Mouse (Mus musculus) ES-E14 (cell line): ENCODE results near the gene Tmem69.

Experiments
- CHD2 ChIP-seq: IDR thresholded peaks from 2 replicates; pipeline ENCODE4 v1.6.1; 2014; ENCODE audit warnings: mild to moderate bottlenecking, low read depth, low read length, inconsistent platforms
- HCFC1 ChIP-seq: IDR thresholded peaks from 2 replicates; pipeline ENCODE4 v1.6.1; 2012; ENCODE audit warnings: low read length, inconsistent platforms, borderline replicate concordance; ENCODE audit not compliant: insufficient read depth
- MAFK ChIP-seq: IDR thresholded peaks from 2 replicates; pipeline ENCODE4 v1.6.1; 2014; ENCODE audit warnings: mild to moderate bottlenecking, low read depth, low read length, inconsistent platforms; ENCODE audit not compliant: insufficient read depth
- ZC3H11A ChIP-seq: IDR thresholded peaks from 2 replicates; pipeline ENCODE4 v1.6.1; 2012; ENCODE audit warnings: low read depth, mild to moderate bottlenecking, inconsistent platforms, low read length, borderline replicate concordance
- ZNF384 ChIP-seq: IDR thresholded peaks from 2 replicates; pipeline ENCODE4 v1.6.1; 2012; ENCODE audit warnings: low read depth, low read length, inconsistent platforms

- TF ChIP-seq ZNF384 = no peak
- TF ChIP-seq ZC3H11A = no peak
- TF ChIP-seq HCFC1 = no peak
- no peak for TF ChIP-seq CHD2
- no peak for TF ChIP-seq MAFK
Observed at GRCm38 (mm10) chr4:116553035-116553434, 2.7 kb downstream of the Tmem69 start.
